Mouse (Mus musculus): ENCODE measurements around the gene Gnao1.

GRCm38 (mm10) chr8:93813405-93813761, 3.6 kb downstream of the Gnao1 start:
- TF ChIP-seq CTCF (IDR thresholded peaks at IDR 0.05; ENCODE audit: borderline replicate concordance, extremely low read depth, insufficient read depth, insufficient read length): no peak
- no peak for TF ChIP-seq POLR2A (IDR thresholded peaks at IDR 0.05; ENCODE audit: borderline replicate concordance, extremely low read depth, insufficient read depth, insufficient read length, poor library complexity, severe bottlenecking)
